Mouse (Mus musculus): ENCODE results near the gene Adm. TPM values are rescaled to one million over a fixed set of nuclear protein-coding genes. Genes with fewer than 3 reads are reported as not detected.

The Adm gene
- polyA plus RNA-seq, 1 experiment: 0.09 TPM

DNA sequence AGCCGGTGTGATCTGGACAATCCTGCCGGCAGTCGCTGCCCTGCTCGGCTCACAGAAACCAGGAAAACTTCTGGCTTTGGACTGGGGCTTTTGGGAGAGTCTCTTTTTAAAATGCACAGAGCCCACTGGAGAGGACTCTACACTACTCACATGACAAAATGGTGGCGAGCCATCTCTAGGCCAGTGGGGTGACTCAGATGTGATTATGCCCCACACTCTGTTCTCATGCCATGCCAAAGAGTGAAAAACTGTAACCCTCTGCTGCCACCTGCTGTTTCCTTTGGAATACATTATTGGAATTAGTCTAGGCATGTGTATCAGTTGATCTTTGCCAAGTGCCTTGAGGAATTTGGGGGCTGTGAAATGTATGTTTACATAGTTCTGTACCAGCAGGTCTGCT is 17.9 kb downstream of the Adm start:
- no peak overlapping the region for H3ac ChIP-seq (ENCODE audit: control insufficient read depth, insufficient read length, low read depth)
- no peak overlapping the region for H3K4me3 ChIP-seq (ENCODE audit: insufficient read depth, poor library complexity, severe bottlenecking)
- no peaks in the 10 kb centered on the region for H3K36me3 ChIP-seq (ENCODE audit: control insufficient read depth, insufficient read depth)
- H3K27me3 ChIP-seq (ENCODE audit: control insufficient read depth, insufficient read depth, insufficient read length): no peaks in the 10 kb centered on the region
- TF ChIP-seq USF1 (IDR thresholded peaks at IDR 0.05; ENCODE audit: low read depth): no peak
- TF ChIP-seq CTCF (IDR thresholded peaks at IDR 0.05; ENCODE audit: control insufficient read depth, insufficient read depth, insufficient read length): peak; percentile 23
- no peaks in the 10 kb centered on the region for H3K79me3 ChIP-seq (ENCODE audit: low read depth)
- H3K79me2 ChIP-seq (ENCODE audit: control insufficient read depth, insufficient read depth): no peaks in the 10 kb centered on the region

DNA sequence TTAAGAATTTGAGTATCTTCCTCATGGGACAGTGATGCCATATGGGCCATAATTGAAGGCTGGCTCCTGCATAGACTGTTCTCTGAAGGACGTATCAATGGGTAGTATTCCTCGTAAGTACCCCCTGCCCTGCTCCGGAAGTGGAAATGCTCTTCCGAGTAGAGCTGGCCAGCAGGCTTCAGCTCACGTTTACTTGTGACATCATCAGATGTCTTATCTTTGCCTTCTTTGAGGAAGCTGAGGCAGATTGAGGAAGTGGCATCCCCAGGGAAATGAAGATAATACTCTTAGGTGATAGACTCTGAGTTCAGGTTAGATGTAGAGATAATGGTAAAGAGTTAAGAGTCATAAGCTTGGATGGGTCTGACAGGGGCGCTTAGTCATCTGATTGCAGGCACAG is 18.4 kb downstream of the Adm start:
- Histone ChIP-seq H3K79me2 (ENCODE audit: control insufficient read depth, insufficient read depth) (no peaks in the 10 kb centered on the region), H3K27me3 (ENCODE audit: control insufficient read depth, insufficient read depth, insufficient read length) (no peaks in the 10 kb centered on the region), H3K4me3 (ENCODE audit: insufficient read depth, poor library complexity, severe bottlenecking) (no peak overlapping the region), H3ac (ENCODE audit: control insufficient read depth, insufficient read length, low read depth) (no peak overlapping the region), H3K79me3 (ENCODE audit: low read depth) (no peaks in the 10 kb centered on the region), H3K36me3 (ENCODE audit: control insufficient read depth, insufficient read depth) (no peaks in the 10 kb centered on the region)
- TF ChIP-seq MAX (IDR thresholded peaks at IDR 0.05): no peak
- TF ChIP-seq CTCF (IDR thresholded peaks at IDR 0.05; ENCODE audit: control insufficient read depth, insufficient read depth, insufficient read length): no peak

DNA sequence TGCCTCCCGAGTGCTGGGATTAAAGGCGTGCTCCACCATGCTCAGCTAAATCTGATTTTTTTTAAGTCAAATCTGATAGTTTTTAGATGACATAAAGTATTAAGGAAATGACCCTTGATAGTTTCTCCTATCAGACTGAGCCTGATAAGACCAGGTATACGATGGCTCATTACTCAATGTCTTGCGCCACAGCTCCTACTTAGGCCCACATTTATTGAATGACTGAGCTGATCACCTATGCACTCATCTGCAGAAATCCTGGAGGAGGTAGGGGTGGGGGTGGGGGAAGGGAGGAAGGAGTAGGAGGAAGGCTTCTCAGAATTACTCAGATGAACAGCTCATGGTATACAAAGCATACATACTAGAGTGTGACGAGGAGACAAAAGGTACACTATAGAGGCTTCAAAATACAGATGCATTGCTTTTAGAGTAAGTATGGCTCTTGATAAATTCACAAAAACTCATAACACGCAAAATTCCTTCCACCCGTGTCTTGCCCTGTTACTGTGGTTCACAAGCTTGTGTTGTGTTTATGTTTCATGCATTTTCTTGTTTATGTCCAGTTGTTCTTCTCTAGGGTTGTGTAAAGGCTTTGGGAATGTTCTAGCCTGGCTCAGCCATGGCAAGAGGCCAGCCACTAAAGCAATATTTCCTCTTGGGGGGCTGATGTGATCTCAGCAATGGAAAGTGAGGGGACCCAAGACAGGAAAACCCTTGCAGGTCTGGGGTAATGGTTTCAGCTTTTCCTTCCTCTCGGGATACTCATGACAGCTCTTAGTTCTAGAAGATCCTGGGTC is 19.3 kb downstream of the Adm start:
- H3K36me3 ChIP-seq (ENCODE audit: control insufficient read depth, insufficient read depth): no peaks in the 10 kb centered on the region
- H3K79me3 ChIP-seq (ENCODE audit: low read depth): no peaks in the 10 kb centered on the region
- H3ac ChIP-seq (ENCODE audit: control insufficient read depth, insufficient read length, low read depth): no peak overlapping the region
- no peak overlapping the region for H3K4me3 ChIP-seq (ENCODE audit: insufficient read depth, poor library complexity, severe bottlenecking)
- TF ChIP-seq MAX (IDR thresholded peaks at IDR 0.05): no peak
- no peak for TF ChIP-seq FOSL1 (IDR thresholded peaks at IDR 0.05; ENCODE audit: insufficient read depth, low read length, poor library complexity, severe bottlenecking)
- TF ChIP-seq CEBPB (IDR thresholded peaks at IDR 0.05; ENCODE audit: low read depth): no peak
- no peak for TF ChIP-seq MYOG (IDR thresholded peaks at IDR 0.05; ENCODE audit: control insufficient read depth, extremely low read depth, insufficient read length)
- TF ChIP-seq CTCF (IDR thresholded peaks at IDR 0.05; ENCODE audit: control insufficient read depth, insufficient read depth, insufficient read length): no peak
- TF ChIP-seq MYOD1 (IDR thresholded peaks at IDR 0.05; ENCODE audit: control insufficient read depth, insufficient read length, low read depth): no peak
- TF ChIP-seq USF1 (IDR thresholded peaks at IDR 0.05; ENCODE audit: low read depth): no peak
- no peaks in the 10 kb centered on the region for H3K27me3 ChIP-seq (ENCODE audit: control insufficient read depth, insufficient read depth, insufficient read length)
- no peaks in the 10 kb centered on the region for H3K79me2 ChIP-seq (ENCODE audit: control insufficient read depth, insufficient read depth)

DNA sequence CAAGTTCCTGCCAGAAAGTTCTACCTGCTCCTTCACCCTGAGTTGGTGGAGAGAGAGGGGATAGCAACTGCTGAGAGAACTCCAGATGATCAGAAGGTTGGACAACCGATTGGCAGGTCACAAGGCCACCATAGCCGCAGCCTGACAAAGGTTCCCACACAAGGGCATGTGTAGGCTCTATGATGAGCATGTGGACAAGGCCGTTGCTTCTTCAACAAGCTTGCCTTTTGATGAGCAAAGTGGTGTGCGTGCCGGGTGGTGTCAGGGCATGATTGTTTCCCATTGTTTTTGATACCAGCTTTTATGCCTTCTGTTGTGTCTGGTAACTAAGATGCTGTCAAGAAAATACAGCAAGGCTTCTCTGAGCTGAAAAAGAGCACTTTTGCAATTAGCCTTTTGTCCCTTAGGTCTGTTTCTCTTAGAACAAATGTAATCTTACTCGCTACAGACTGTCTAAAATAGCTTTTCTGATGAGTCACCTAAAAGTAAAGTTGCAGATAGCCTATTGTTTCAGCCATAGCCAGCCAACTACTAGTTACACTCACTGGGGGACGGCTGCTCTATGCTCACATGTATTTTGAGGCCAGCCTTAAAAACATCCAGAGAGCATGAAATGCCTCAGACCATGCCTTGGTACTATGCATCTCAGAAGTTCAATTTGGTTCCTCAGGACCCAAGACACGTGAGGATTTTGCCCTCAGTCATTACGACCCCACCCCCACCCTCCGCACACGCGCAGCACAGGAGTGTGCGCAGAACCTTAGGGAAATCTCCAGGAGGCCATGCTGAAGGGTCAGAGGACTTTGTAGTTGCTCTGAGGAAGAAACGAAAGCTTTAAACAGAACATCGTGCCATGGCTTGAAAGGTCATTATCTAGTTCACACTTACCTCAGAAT is 20.3 kb downstream of the Adm start:
- Histone ChIP-seq H3K79me3 (ENCODE audit: low read depth) (no peaks in the 10 kb centered on the region), H3K79me2 (ENCODE audit: control insufficient read depth, insufficient read depth) (no peaks in the 10 kb centered on the region), H3K4me3 (ENCODE audit: insufficient read depth, poor library complexity, severe bottlenecking) (no peak overlapping the region), H3K36me3 (ENCODE audit: control insufficient read depth, insufficient read depth) (no peaks in the 10 kb centered on the region), H3K27me3 (ENCODE audit: control insufficient read depth, insufficient read depth, insufficient read length) (no peaks in the 10 kb centered on the region), H3ac (ENCODE audit: control insufficient read depth, insufficient read length, low read depth) (no peak overlapping the region)
- TF ChIP-seq MAX (IDR thresholded peaks at IDR 0.05) (no peak), FOSL1 (IDR thresholded peaks at IDR 0.05; ENCODE audit: insufficient read depth, low read length, poor library complexity, severe bottlenecking) (no peak), CEBPB (IDR thresholded peaks at IDR 0.05; ENCODE audit: low read depth) (no peak), MYOG (IDR thresholded peaks at IDR 0.05; ENCODE audit: control insufficient read depth, extremely low read depth, insufficient read length) (no peak), MYOD1 (IDR thresholded peaks at IDR 0.05; ENCODE audit: control insufficient read depth, insufficient read length, low read depth) (no peak), USF1 (IDR thresholded peaks at IDR 0.05; ENCODE audit: low read depth) (no peak), CTCF (IDR thresholded peaks at IDR 0.05; ENCODE audit: control insufficient read depth, insufficient read depth, insufficient read length) (no peak)

DNA sequence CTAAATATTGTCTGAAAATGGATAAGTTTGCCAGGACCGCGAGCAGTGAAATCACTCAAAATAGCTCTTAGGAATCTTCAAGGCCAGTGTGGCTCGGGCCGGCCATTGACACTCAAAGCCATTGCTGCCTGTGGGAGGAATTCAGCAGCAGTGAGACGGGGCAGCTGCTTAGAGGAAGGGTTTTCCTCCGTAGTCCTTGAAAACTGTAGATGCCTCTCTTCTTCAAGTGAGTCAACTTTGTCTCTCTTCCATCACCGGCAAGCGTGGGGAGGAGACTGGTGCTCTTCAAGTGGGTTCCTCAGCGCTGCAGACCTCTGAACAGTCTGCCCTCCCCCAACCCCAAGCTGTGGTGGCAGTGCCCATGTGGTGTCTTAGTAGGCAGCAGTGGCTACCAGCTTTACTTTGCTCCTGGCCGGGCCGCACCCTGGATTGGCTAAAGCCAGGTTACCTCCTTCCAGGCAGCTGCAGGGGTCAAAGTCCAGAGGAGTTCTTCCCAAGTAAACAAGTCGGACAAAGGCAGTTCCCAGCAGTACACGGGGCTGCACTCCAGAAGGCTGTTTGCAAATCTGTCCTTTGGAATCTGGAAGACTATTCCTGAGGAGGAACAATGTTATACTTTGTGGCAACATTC is 21.1 kb downstream of the Adm start:
- TF ChIP-seq MYOG (IDR thresholded peaks at IDR 0.05; ENCODE audit: control insufficient read depth, extremely low read depth, insufficient read length) (no peak), USF1 (IDR thresholded peaks at IDR 0.05; ENCODE audit: low read depth) (no peak), CTCF (IDR thresholded peaks at IDR 0.05; ENCODE audit: control insufficient read depth, insufficient read depth, insufficient read length) (no peak), CEBPB (IDR thresholded peaks at IDR 0.05; ENCODE audit: low read depth) (no peak), MYOD1 (IDR thresholded peaks at IDR 0.05; ENCODE audit: control insufficient read depth, insufficient read length, low read depth) (no peak), FOSL1 (IDR thresholded peaks at IDR 0.05; ENCODE audit: insufficient read depth, low read length, poor library complexity, severe bottlenecking) (no peak), MAX (IDR thresholded peaks at IDR 0.05) (no peak)
- H3K27me3 ChIP-seq (ENCODE audit: control insufficient read depth, insufficient read depth, insufficient read length): no peaks in the 10 kb centered on the region
- H3K4me3 ChIP-seq (ENCODE audit: insufficient read depth, poor library complexity, severe bottlenecking): no peak overlapping the region
- H3ac ChIP-seq (ENCODE audit: control insufficient read depth, insufficient read length, low read depth): no peak overlapping the region
- H3K79me2 ChIP-seq (ENCODE audit: control insufficient read depth, insufficient read depth): no peaks in the 10 kb centered on the region
- no peaks in the 10 kb centered on the region for H3K79me3 ChIP-seq (ENCODE audit: low read depth)
- H3K36me3 ChIP-seq (ENCODE audit: control insufficient read depth, insufficient read depth): no peaks in the 10 kb centered on the region

Data from C2C12 (cell line).